Mouse (Mus musculus) heart, postnatal 14 days (tissue): ENCODE measurements around the gene Six5. TPM values are rescaled to one million over a fixed set of nuclear protein-coding genes. Genes with fewer than 3 reads are reported as not detected.

Source experiments
- DNase-seq, 2 experiments: peaks; one replicate each; pipeline ENCODE4 v3.0.0; 2021 to 2022
- intact Hi-C: fragments of 180-260 bp; cut with DNase I; formaldehyde crosslinking; loops from one replicate; pipeline ENCODE4 v1.15.1; 2025
- total RNA-seq, 2 experiments: library from RNA; stranded (reverse); gene quantifications; 2 replicates each; pipeline ENCODE4 v1.2.3; 2021

The Six5 gene
- total RNA-seq, 2 experiments from 2014 or later, result 9.0 to 9.1 TPM

- DNase-seq, result peak; percentile 97 to 98
- intact Hi-C loops, result loop anchor here (1.0 kb wide), 2 partner anchors 24 to 26 kb away; partner anchors contain the start of gene Fbxo46
Observed at GRCm38 (mm10) chr7:19093537-19094385, 633 bp upstream of the Six5 start.

- peak; percentile 68 to 71 for DNase-seq
- intact Hi-C loops, result loop anchor here (1.0 kb wide), 1 partner anchor 24 kb away; the partner anchor contains the start of gene Fbxo46
Observed at GRCm38 (mm10) chr7:19094826-19095750, 694 bp downstream of the Six5 start.

- peak; percentile 69 to 76 for DNase-seq
- intact Hi-C loops, result no loop called here
Observed at GRCm38 (mm10) chr7:19095751-19096110, 1.3 kb downstream of the Six5 start.

GRCm38 (mm10) chr7:19096421-19096976 lies 2.1 kb downstream of the Six5 start:
- DNase-seq, result no peak
- intact Hi-C loops, result no loop called here

GRCm38 (mm10) chr7:19097217-19097616 lies 2.8 kb downstream of the Six5 start:
- DNase-seq, result peak in 1 of 2 experiments; percentile 45
- intact Hi-C loops, result no loop called here

- peak in 1 of 2 experiments; percentile 79 for DNase-seq
- intact Hi-C loops, result no loop called here
Observed at GRCm38 (mm10) chr7:19097863-19098262, 3.5 kb downstream of the Six5 start.

GRCm38 (mm10) chr7:19098811-19099210 lies 4.4 kb downstream of the Six5 start:
- DNase-seq, result no peak
- intact Hi-C loops, result no loop called here

- DNase-seq, result no peak
- intact Hi-C loops, result loop anchor here (1.0 kb wide), 1 partner anchor 46 kb away; no protein-coding TSS in a partner anchor
Observed at GRCm38 (mm10) chr7:19100290-19100689, 5.9 kb downstream of the Six5 start.

GRCm38 (mm10) chr7:19103741-19104140 lies 9.3 kb downstream of the Six5 start:
- no peak for DNase-seq

GRCm38 (mm10) chr7:19104486-19104885 lies 10.1 kb downstream of the Six5 start:
- intact Hi-C loops, result no loop called here
- no peak for DNase-seq

More at GRCm38 (mm10) chr7:19103741-19104140, 9.3 kb downstream of the Six5 start:
- intact Hi-C loops, result no loop called here

- intact Hi-C loops, result no loop called here
Observed at GRCm38 (mm10) chr7:19107436-19107835, 13.0 kb downstream of the Six5 start.

GRCm38 (mm10) chr7:19109565-19109964 lies 15.2 kb downstream of the Six5 start:
- intact Hi-C loops, result no loop called here
- DNase-seq, result no peak

More at GRCm38 (mm10) chr7:19107436-19107835, 13.0 kb downstream of the Six5 start:
- DNase-seq, result no peak

GRCm38 (mm10) chr7:19118028-19118771 lies 23.8 kb downstream of the Six5 start, which contains the start of gene Gm4969:
Gene Gm4969 (minus strand): TSS chr7:19118368.
- intact Hi-C loops, result no loop called here
- DNase-seq, result peak; percentile 56 to 60

- intact Hi-C loops, result loop anchor here (1.0 kb wide), 1 partner anchor 25 kb away; the partner anchor contains the start of gene Six5
- no peak for DNase-seq
Observed at GRCm38 (mm10) chr7:19119083-19119482, 24.7 kb downstream of the Six5 start.

- peak; percentile 86 to 93 for DNase-seq
- intact Hi-C loops, result loop anchor here (1.0 kb wide), 1 partner anchor 26 kb away; the partner anchor contains the start of gene Six5
Observed at GRCm38 (mm10) chr7:19119631-19120429, 25.4 kb downstream of the Six5 start, which contains the start of gene Fbxo46. Gene Fbxo46 (plus strand): TSS chr7:19119859.

GRCm38 (mm10) chr7:19121686-19122085 lies 27.3 kb downstream of the Six5 start:
- intact Hi-C loops, result no loop called here
- DNase-seq, result no peak

GRCm38 (mm10) chr7:19124713-19125112 lies 30.3 kb downstream of the Six5 start:
- intact Hi-C loops, result no loop called here

GRCm38 (mm10) chr7:19127744-19128143 lies 33.4 kb downstream of the Six5 start:
- intact Hi-C loops, result no loop called here

More at GRCm38 (mm10) chr7:19124713-19125112, 30.3 kb downstream of the Six5 start:
- DNase-seq, result no peak

GRCm38 (mm10) chr7:19129396-19129795 lies 35.0 kb downstream of the Six5 start:
- intact Hi-C loops, result no loop called here
- DNase-seq, result no peak

More at GRCm38 (mm10) chr7:19127744-19128143, 33.4 kb downstream of the Six5 start:
- no peak for DNase-seq
